Mouse (Mus musculus) gastrocnemius, postnatal 10 days (tissue): ENCODE measurements around the gene Slc5a11. TPM values are rescaled to one million over a fixed set of nuclear protein-coding genes. Genes with fewer than 3 reads are reported as not detected.

Experiments
- DNase-seq: peaks from one replicate; pipeline ENCODE4 v3.0.0; 2021; ENCODE audit warnings: mixed read lengths
- total RNA-seq, 2 experiments: library from RNA; stranded (reverse); gene quantifications; 2 replicates each; pipeline ENCODE4 v1.2.3; 2021

Gene Slc5a11
- total RNA-seq, 2 experiments from 2014 or later = not detected

GRCm38 (mm10) chr7:123283826-123284225 is 69.2 kb downstream of the Slc5a11 start:
- no peak for DNase-seq

GRCm38 (mm10) chr7:123285896-123286295 is 71.3 kb downstream of the Slc5a11 start:
- no peak for DNase-seq

- DNase-seq = no peak
Measured at GRCm38 (mm10) chr7:123287903-123288302, 73.3 kb downstream of the Slc5a11 start.

GRCm38 (mm10) chr7:123289176-123289575 is 74.6 kb downstream of the Slc5a11 start:
- DNase-seq = no peak

GRCm38 (mm10) chr7:123291942-123292341 is 77.4 kb downstream of the Slc5a11 start:
- DNase-seq = no peak

- no peak for DNase-seq
Measured at GRCm38 (mm10) chr7:123293898-123294297, 79.3 kb downstream of the Slc5a11 start.

- DNase-seq = no peak
Measured at GRCm38 (mm10) chr7:123295423-123295822, 80.8 kb downstream of the Slc5a11 start.

GRCm38 (mm10) chr7:123296097-123296496 is 81.5 kb downstream of the Slc5a11 start:
- DNase-seq = no peak

- DNase-seq = peak; percentile 42
Measured at GRCm38 (mm10) chr7:123298225-123298624, 83.6 kb downstream of the Slc5a11 start.

- no peak for DNase-seq
Measured at GRCm38 (mm10) chr7:123300258-123300657, 85.7 kb downstream of the Slc5a11 start.

GRCm38 (mm10) chr7:123305397-123305796 is 90.8 kb downstream of the Slc5a11 start:
- no peak for DNase-seq

- DNase-seq = no peak
Measured at GRCm38 (mm10) chr7:123307236-123307635, 92.7 kb downstream of the Slc5a11 start.

GRCm38 (mm10) chr7:123307887-123308558 is 93.4 kb downstream of the Slc5a11 start:
- DNase-seq = no peak

GRCm38 (mm10) chr7:123311836-123312235 is 97.3 kb downstream of the Slc5a11 start:
- DNase-seq = no peak

- no peak for DNase-seq
Measured at GRCm38 (mm10) chr7:123312738-123313137, 98.2 kb downstream of the Slc5a11 start.

GRCm38 (mm10) chr7:123322452-123323121 is 108.0 kb downstream of the Slc5a11 start:
- DNase-seq = no peak

Other genes starting within 250 kb of the Slc5a11 start
- 10 to 100 TPM; 31.4 to 38.8 TPM for gene Rbbp6, start 249.1 kb upstream of the Slc5a11 start, total RNA-seq
- gene Tnrc6a, start 90.9 kb upstream of the Slc5a11 start, total RNA-seq = 10 to 100 TPM; 21.9 to 36.0 TPM
- gene Lcmt1, start 155.0 kb downstream of the Slc5a11 start, total RNA-seq = 10 to 100 TPM; 29.4 to 29.7 TPM
- 10 to 100 TPM; 18.6 to 31.9 TPM for gene Arhgap17, start 155.1 kb downstream of the Slc5a11 start, total RNA-seq
- gene Aqp8, start 247.5 kb downstream of the Slc5a11 start, total RNA-seq = not detected